Mouse (Mus musculus): ENCODE data around the gene Sgpl1.

Gene Sgpl1

GRCm38 (mm10) chr10:61147157-61148040 is at the start of gene Sgpl1:
TSS of gene Sgpl1 (minus strand) at chr10:61147703.
- peak; percentile 86 for DNase-seq (ENCODE audit: low spot score)

GRCm38 (mm10) chr10:61195718-61196291 is 48.3 kb upstream of the Sgpl1 start:
- DNase-seq (ENCODE audit: low spot score) = no peak

- no peak for DNase-seq (ENCODE audit: low spot score)
Measured at GRCm38 (mm10) chr10:61195216-61195615, 47.7 kb upstream of the Sgpl1 start.

GRCm38 (mm10) chr10:61194611-61195010 is 47.1 kb upstream of the Sgpl1 start:
- no peak for DNase-seq (ENCODE audit: low spot score)

GRCm38 (mm10) chr10:61188010-61188409 is 40.5 kb upstream of the Sgpl1 start:
- no peak for DNase-seq (ENCODE audit: low spot score)

GRCm38 (mm10) chr10:61187001-61187400 is 39.5 kb upstream of the Sgpl1 start:
- DNase-seq (ENCODE audit: low spot score) = no peak

- no peak for DNase-seq (ENCODE audit: low spot score)
Measured at GRCm38 (mm10) chr10:61179927-61180326, 32.4 kb upstream of the Sgpl1 start.

- no peak for DNase-seq (ENCODE audit: low spot score)
Measured at GRCm38 (mm10) chr10:61178687-61179086, 31.2 kb upstream of the Sgpl1 start.

- peak; percentile 34 for DNase-seq (ENCODE audit: low spot score)
Measured at GRCm38 (mm10) chr10:61177751-61178150, 30.2 kb upstream of the Sgpl1 start.

GRCm38 (mm10) chr10:61176221-61176790 is 28.8 kb upstream of the Sgpl1 start:
- DNase-seq (ENCODE audit: low spot score) = no peak

GRCm38 (mm10) chr10:61175442-61176204 is 28.1 kb upstream of the Sgpl1 start:
- DNase-seq (ENCODE audit: low spot score) = no peak

- no peak for DNase-seq (ENCODE audit: low spot score)
Measured at GRCm38 (mm10) chr10:61174711-61175441, 27.4 kb upstream of the Sgpl1 start.

GRCm38 (mm10) chr10:61172496-61172895 is 25.0 kb upstream of the Sgpl1 start:
- DNase-seq (ENCODE audit: low spot score) = no peak

GRCm38 (mm10) chr10:61171654-61172053 is 24.2 kb upstream of the Sgpl1 start, which contains the start of gene Tbata:
TSS of gene Tbata (plus strand) at chr10:61171954.
- DNase-seq (ENCODE audit: low spot score) = no peak

GRCm38 (mm10) chr10:61168393-61168792 is 20.9 kb upstream of the Sgpl1 start:
- DNase-seq (ENCODE audit: low spot score) = no peak

GRCm38 (mm10) chr10:61167333-61168096 is 20.0 kb upstream of the Sgpl1 start:
- DNase-seq (ENCODE audit: low spot score) = no peak

- DNase-seq (ENCODE audit: low spot score) = no peak
Measured at GRCm38 (mm10) chr10:61162366-61162765, 14.9 kb upstream of the Sgpl1 start.

- peak; percentile 59 for DNase-seq (ENCODE audit: low spot score)
Measured at GRCm38 (mm10) chr10:61160671-61161070, 13.2 kb upstream of the Sgpl1 start.

GRCm38 (mm10) chr10:61160089-61160488 is 12.6 kb upstream of the Sgpl1 start:
- DNase-seq (ENCODE audit: low spot score) = no peak

- DNase-seq (ENCODE audit: low spot score) = no peak
Measured at GRCm38 (mm10) chr10:61158594-61158993, 11.1 kb upstream of the Sgpl1 start.

- DNase-seq (ENCODE audit: low spot score) = no peak
Measured at GRCm38 (mm10) chr10:61156453-61156852, 8.9 kb upstream of the Sgpl1 start.
